Mouse (Mus musculus): ENCODE results near the gene Eno2.
A peak's percentile ranks its signal among the peaks of the same experiment; 100 is the strongest.
"Not testable (repeated sequence)": the region's sequence is repeated elsewhere in the genome, so short reads cannot be mapped to it uniquely, and the experiment has no call there.

The Eno2 gene

DNA sequence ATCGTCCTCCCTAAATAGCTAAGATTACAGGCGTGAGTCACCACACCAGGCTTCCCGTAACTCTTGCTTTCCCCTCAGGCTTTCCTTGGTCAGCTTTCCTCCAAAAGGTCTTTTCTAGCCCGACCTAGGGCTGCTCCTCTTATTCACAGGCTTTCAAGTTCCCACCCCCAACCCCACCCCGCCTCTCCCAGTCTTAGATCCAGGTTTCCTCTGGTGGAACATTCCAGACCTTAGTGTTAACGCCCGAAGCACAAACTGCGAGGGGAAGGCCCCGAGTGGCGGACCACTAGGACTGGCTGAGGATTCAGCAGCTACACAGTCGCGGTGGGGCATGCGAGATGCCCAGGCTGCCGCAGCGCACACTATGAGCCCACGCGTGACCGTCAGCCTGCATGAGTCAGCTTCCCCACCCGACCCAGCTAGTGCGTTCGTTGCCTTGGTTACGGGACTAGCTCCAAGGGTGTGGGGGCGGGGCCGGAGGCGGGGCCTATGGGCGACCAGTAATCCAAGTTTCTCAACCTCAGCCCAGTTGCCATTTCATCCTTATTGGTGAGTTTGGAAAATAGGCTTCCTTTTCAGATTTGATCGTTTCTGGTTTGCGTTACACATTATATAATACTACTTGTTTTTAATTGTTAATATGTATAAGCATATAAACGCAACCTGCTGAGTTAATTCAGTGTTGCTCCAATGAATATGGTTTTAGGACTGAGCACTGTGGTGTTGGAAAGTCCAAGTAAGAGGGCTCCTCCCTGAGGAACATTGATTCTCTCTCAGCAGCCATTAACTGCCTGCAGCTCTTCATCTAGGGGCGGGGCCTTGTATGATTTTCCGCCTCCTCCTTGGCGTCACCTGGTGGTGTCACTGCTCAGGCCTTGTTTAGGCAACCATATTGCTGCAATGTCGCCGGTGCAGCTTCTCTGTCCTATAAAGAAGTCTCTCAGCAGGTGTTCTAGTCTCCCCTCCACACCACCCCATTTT, 36.2 kb upstream of the Eno2 start:
- peak; percentile 97 for DNase-seq

DNA sequence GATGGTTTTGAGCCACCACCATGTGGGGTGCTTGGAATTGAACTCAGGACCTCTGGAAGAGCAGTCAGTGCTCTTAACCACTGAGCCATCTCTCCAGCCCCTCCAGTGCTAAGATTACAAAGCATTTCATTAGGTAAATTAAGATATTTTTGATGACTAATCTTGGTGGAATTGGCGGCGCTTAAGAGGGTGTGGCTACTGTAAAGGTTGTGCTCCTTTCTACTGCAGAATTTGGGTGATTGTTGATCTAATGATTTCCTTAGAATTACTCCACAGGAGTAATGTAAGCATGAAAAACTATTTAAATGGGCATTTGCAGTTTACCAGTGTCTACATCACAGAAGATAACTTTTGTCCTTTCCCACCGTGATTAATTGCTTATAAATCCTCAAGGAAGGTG, 34.9 kb upstream of the Eno2 start:
- no peak for DNase-seq

- DNase-seq: not testable (repeated sequence)
Measured at GRCm38 (mm10) chr6:124803691-124804090, 34.2 kb upstream of the Eno2 start.

DNA sequence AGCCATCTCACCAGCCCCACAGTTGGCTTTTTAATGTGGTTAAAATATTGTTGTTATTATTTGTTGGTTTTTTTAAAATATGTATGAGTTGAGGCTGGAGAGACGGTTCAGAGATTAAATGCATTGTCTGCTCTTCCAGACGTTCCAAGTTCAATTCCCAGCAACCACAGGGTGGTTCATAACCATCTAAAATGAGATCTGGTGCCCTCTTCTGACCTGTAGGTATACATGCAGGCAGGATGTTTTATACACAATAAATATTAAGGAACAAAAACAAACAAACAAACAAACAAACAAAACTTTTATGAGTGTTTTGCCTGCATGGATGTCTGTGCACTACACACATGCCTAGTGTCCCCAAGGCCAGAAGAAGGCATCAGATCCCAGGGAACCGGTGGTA, 33.6 kb upstream of the Eno2 start:
- no peak for DNase-seq

DNA sequence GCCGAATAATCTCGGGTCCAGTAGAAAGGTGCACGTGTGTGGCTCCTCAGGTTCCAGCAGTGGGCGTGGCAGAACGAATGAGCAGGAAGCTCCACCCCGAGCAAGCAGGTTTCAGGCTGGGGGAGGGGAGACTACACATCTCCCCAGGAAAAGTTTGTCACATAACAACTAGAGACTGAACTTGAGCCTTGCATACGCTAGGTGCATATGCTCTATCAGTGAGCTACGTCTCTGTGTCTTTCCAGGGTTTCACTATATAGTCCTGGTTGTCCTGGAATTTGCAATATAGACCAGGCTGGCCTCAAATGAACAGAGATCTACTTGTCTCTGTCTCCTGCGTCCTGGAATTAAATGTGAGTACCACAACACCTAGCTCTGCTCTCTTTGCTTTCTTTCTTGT, 32.9 kb upstream of the Eno2 start:
- DNase-seq: not testable (repeated sequence)

- DNase-seq: no peak
Measured at GRCm38 (mm10) chr6:124796200-124796599, 26.7 kb upstream of the Eno2 start.

- DNase-seq: no peak
Measured at GRCm38 (mm10) chr6:124795781-124796180, 26.3 kb upstream of the Eno2 start.

GRCm38 (mm10) chr6:124791911-124792310, 22.4 kb upstream of the Eno2 start:
- no peak for DNase-seq

DNA sequence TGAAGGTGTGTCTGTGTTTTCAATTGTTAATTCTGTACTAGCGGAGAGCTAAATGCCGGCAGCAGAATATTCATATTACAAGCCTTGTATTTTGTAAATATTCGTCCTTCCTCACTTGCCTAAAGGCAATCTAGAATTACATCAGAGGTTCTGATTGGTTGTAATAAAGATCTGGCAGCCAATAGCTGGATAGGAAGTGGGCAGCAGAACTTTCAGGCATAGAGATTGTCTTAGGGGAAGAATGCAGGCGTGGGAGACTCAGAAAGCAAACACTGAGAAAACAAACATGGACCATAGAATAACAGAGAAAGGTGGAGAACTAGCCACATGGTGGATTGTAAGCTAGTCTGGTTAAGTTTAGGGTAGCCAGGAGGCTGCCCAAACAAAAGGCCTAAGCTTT, 20.6 kb upstream of the Eno2 start:
- no peak for DNase-seq

DNA sequence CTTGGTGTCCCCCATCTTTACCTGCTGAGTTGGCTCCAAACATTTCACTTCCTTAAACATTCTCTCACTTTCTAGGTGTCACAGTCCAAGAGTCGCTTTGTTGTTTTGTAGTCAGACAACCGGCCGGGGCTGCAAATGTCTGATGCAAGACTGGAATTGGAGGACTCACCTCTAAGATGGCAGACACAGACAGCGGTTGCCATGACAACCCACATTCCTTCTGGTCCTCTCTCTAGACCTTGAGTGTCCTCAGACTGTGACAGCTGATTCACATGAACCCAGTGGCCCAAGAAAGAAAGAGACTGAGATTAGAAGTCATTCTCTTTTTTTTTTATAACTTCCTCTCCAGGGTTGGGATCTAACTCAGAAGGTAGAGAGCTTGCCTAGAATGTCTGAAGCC, 20.0 kb upstream of the Eno2 start:
- no peak for DNase-seq

DNA sequence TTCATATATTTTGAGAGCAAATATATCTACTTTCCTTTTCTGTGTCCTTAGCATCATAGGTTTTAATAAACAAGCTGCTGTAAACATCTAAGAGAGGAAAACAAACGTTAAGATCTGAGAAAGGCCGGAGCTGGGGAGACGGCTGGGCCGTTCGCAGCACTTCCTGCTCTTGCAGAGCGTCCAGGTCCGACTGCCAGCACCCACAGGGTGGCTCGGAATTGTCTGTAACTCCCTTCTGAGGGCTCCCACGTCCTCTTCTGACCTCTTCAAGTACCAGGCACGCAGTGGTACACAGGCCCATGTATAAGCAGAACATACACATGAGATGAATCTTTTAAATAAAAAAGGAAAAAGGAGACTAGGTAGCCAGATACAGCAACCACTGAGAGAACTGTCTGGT, 18.2 kb upstream of the Eno2 start:
- no peak for DNase-seq

GRCm38 (mm10) chr6:124786756-124787420, 17.4 kb upstream of the Eno2 start:
- DNase-seq: peak; percentile 61

- no peak for DNase-seq
Measured at GRCm38 (mm10) chr6:124782436-124782835, 13.0 kb upstream of the Eno2 start.

- no peak for DNase-seq
Measured at GRCm38 (mm10) chr6:124780917-124781316, 11.4 kb upstream of the Eno2 start.

GRCm38 (mm10) chr6:124779984-124780416, 10.5 kb upstream of the Eno2 start:
- no peak for DNase-seq

DNA sequence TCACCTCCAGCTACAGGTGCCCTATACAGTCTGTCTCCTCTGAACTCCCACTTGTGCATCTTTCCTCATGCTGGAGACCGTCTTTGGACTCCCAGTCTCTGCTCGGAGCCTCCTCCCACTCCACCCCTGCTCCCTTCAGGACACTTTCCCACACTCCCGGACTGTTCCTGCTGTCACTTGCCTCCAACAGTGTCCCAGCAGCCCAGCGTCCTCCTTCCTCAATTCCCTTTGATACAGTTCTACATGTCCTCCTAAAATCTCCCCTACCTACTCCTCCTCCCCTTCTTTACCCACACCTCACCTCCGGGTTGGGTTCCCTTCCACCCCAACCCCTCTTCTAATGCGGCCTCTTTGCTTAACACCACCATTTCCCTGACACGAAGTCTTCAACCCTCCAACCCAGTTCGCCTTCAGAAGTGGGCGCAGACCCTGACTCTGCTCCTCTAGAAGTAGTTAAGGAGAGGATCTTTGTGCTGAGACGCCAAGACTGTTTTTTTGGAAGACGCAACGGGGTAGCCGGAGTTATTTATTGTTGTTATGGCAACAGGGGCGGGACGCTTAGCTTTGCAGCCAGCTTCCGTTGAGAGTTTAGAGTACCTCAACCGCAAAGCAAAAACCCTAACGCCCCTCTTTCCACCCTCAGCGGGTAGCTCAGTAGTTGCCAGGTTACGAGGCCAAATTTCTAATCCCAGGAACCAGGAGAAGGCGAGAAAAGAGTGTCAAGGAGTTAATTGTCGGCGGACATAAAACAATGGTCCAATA, 9.9 kb upstream of the Eno2 start, which contains the start of gene Lrrc23:
Lrrc23 (minus strand) TSS at position 506 of the 762 bp plus-strand sequence.
- no peak for DNase-seq

- DNase-seq: no peak
Measured at GRCm38 (mm10) chr6:124770511-124770910, 1.0 kb upstream of the Eno2 start.

GRCm38 (mm10) chr6:124770013-124770412, 540 bp upstream of the Eno2 start:
- no peak for DNase-seq

- no peak for DNase-seq
Measured at GRCm38 (mm10) chr6:124768704-124769044, 799 bp downstream of the Eno2 start.

DNA sequence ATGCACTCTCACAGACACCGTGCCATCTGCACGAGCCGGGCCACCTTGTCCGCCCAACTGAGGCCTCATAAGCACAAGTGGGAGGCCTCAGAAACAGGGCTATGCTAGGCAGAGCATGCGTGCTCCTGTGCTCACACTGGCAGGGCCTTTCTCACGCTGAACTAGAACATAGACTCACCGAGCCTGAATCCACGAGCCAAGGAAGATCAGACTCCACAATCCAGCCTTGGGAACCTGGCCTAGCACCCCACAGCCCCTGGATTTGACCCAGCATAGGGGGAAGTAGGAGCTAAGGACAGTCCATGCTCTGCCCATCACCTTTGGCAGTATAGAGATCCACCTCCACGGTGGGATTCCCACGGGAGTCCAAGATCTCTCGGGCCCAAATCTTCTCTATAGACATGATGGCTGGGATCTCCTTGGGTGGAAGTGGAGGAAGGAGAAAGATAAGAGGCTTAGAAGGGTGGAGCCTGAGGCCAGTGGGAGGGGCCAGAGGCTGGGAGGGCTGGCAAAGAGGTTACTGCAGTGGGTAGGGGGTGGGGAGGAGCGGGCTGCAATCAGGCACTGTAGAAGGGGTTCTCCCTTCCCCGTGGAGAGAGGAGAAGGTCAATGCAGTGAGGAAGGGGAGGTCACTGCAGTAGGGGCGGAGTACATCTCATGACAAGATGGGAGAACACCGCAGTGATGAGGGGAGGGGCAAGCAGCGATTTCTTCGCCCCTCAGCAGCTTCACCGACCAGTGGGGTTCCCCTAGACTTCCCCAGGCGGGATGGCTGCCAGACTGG, 1.4 kb downstream of the Eno2 start:
- DNase-seq: no peak

- no peak for DNase-seq
Measured at GRCm38 (mm10) chr6:124767536-124767919, 1.9 kb downstream of the Eno2 start.

DNA sequence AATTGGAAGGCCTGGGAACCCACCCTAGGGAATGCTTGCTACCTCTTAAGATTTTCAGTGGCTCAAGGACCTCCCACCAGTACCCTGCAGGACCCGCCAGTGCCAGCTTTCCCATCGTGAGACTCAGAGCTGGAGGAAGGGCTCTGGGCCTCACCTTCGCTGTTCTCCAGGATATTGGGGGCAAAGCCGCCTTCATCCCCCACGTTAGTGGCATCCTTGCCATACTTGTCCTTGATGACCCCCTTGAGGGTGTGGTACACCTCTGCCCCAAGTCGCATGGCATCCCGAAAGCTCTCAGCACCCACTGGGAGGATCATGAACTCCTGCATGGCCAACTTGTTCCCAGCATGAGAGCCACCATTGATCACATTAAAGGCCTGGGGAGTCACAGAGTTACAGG, 3.5 kb downstream of the Eno2 start:
- no peak for DNase-seq

GRCm38 (mm10) chr6:124759259-124759658, 10.2 kb downstream of the Eno2 start:
- peak; percentile 85 for DNase-seq

Data from right cerebral cortex, adult 18-20 months (tissue).